Mouse (Mus musculus) G1E (cell line): ENCODE measurements around the gene Top1.

ENCODE experiments used
- CTCF ChIP-seq: IDR thresholded peaks from 2 replicates; pipeline ENCODE4 v1.5.1; 2012; ENCODE audit warnings: low read depth, low read length, inconsistent platforms, mixed read lengths
- GATA1 ChIP-seq: IDR thresholded peaks from 2 replicates; pipeline ENCODE4 v1.6.1; 2012; ENCODE audit warnings: borderline replicate concordance, low read length, inconsistent platforms, mixed read lengths
- POLR2AphosphoS5 ChIP-seq: IDR thresholded peaks from 2 replicates; pipeline ENCODE4 v1.6.1; 2012; ENCODE audit warnings: low read depth, low read length, inconsistent platforms; ENCODE audit not compliant: insufficient replicate concordance
- TAL1 ChIP-seq: conservative IDR thresholded peaks from 2 replicates; pipeline ENCODE4 v1.6.1; 2012; ENCODE audit warnings: low read depth, low read length, inconsistent platforms, mixed read lengths

DNA sequence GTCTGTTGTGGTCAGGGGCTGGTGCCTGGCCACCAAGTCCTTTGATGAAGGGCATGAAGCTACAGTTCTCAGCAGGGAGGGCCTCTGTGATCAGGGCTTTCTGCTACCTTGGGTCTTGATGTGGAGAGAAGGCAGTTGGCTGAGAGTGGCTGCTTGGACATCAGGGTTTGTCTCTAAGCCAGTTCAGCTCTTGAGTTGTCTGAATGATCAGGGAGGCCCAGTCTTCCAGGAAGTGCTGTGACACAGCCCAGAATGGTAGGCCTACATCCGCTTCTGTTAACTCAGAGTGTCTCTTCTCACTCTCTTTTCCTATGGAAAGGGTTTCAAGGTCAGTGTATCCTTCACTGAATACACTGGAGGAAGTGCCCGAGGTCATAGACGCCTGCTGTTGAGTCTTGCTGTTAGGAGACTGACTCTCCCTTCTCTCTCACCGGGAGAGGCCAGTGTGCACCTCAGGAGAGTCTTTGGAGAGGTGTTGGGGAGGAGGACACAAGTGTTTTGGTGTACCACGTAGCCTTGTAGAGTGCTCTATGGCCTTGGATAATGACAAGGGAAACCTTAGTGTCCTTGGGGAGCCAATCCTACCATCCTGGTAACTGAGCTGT is 90.1 kb downstream of the Top1 start:
- TF ChIP-seq GATA1 = no peak
- no peak for TF ChIP-seq CTCF
- TF ChIP-seq TAL1 = no peak
- no peak for TF ChIP-seq POLR2AphosphoS5
